Mouse (Mus musculus) CD8-positive naive resting alpha-beta T cell, adult 2 months (primary cell): Measurements from ENCODE around the gene Zim1.

Experiments used
- DNase-seq, 2 experiments: peaks; one replicate each; pipeline ENCODE4 v3.0.0; 2022; ENCODE audit warnings: low read depth in 2 of 2, low spot score in 2 of 2

Gene Zim1

GRCm38 (mm10) chr7:6651221-6651620, 45.0 kb downstream of the Zim1 start:
- no peak for DNase-seq

- DNase-seq = no peak
Measured at GRCm38 (mm10) chr7:6650526-6650925, 45.7 kb downstream of the Zim1 start.

GRCm38 (mm10) chr7:6645821-6646220, 50.4 kb downstream of the Zim1 start:
- no peak for DNase-seq

GRCm38 (mm10) chr7:6638076-6638475, 58.2 kb downstream of the Zim1 start:
- no peak for DNase-seq

GRCm38 (mm10) chr7:6636741-6637140, 59.5 kb downstream of the Zim1 start:
- no peak for DNase-seq

GRCm38 (mm10) chr7:6635831-6636230, 60.4 kb downstream of the Zim1 start:
- no peak for DNase-seq
